Mouse (Mus musculus) E14TG2a.4 (cell line): Measurements from ENCODE around the gene Ntm.

Source experiments
- CTCF ChIP-seq: conservative IDR thresholded peaks from 2 replicates; pipeline ENCODE4 v1.5.1; 2014; ENCODE audit warnings: low read length
- NANOG ChIP-seq: IDR thresholded peaks from 2 replicates; pipeline ENCODE4 v1.6.1; 2014; ENCODE audit warnings: borderline replicate concordance, low read length, mixed read lengths
- POU5F1 ChIP-seq: IDR thresholded peaks from 2 replicates; pipeline ENCODE4 v1.6.1; 2014; ENCODE audit warnings: low read length, borderline replicate concordance

GRCm38 (mm10) chr9:29390796-29391517, 572.0 kb downstream of the Ntm start:
- TF ChIP-seq CTCF (no peak), POU5F1 (no peak), NANOG (no peak)
